ENCODE assay signal across 9 mouse cellular contexts in the genomic region with DNA sequence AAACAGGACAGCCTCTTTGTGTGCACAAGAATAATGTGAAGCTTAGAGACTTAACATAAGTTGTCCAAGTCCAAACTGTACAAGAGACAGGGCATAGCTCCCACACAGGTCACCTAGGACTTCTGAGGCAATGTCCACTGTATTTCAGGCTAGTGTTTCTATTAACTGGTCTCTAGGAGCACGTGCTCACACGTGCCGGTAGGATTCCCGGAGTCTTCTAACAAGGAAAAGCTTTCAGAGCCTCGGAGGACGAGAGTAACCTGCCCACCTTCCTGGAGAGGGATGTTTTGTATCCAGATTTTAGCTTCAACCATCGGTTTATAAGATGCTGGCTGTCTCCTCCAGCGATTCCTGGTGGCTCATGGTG.
DNase-seq lines count a peak whose midpoint lies in the region; ATAC-seq and TF ChIP-seq lines count a peak whose summit lies in the region.
"Had no signal": no experiment of that assay in that cellular context is flagged by ENCODE, and none has a peak within 500 bp of the region (broad histone marks: within the 10 kb centered on the region; RNA-seq: fewer than 3 reads in every experiment).

No protein-coding gene starts in this region.

- no peak for DNase-seq in kidney, adult 2 months
- DNase-seq in kidney, postnatal 10 days = no peak
- peak; percentile 34 for DNase-seq in R1 (ENCODE audit: low read depth, low spot score)
- DNase-seq in hindbrain, embryonic 10.5 days (ENCODE audit: low spot score) = no peak
- no peak for DNase-seq in midbrain, embryonic 11.5 days (ENCODE audit: low spot score, missing footprints)
- DNase-seq in layer of hippocampus, adult 9-11 months = no peak
- no peak for DNase-seq in urinary bladder, postnatal 25 days (ENCODE audit: low spot score)
- no peak for DNase-seq in adrenal gland, adult 2 months

- H3K4me2 ChIP-seq in midbrain, embryonic 11.5 days = peak overlapping the region; percentile 55

- no peak overlapping the region for H3K4me3 ChIP-seq in kidney, adult 2 months (ENCODE audit: insufficient read depth, low read depth, low read length)
- H3K4me3 ChIP-seq in hindbrain, embryonic 10.5 days = peak overlapping the region; percentile 44
- peak overlapping the region; percentile 20; the same call in 1 of the 2 replicates for H3K4me3 ChIP-seq in midbrain, embryonic 11.5 days (ENCODE audit: low read depth, low read length)

- peak overlapping the region; percentile 50 for H3K9ac ChIP-seq in midbrain, embryonic 11.5 days (ENCODE audit: low read length)

- no peaks in the 10 kb centered on the region for H3K36me3 ChIP-seq in kidney, adult 2 months (ENCODE audit: control insufficient read depth, insufficient read depth, low read length)
- H3K36me3 ChIP-seq in hindbrain, embryonic 10.5 days = no peaks in the 10 kb centered on the region
- no peaks in the 10 kb centered on the region for H3K36me3 ChIP-seq in midbrain, embryonic 11.5 days (ENCODE audit: control insufficient read depth, insufficient read depth, low read length)
- H3K36me3 ChIP-seq: G1E had no signal

- H3K9me3 ChIP-seq in hindbrain, embryonic 10.5 days = peaks cover 7% of the 10 kb centered on the region; the same call in 1 of the 2 replicates
- no peaks in the 10 kb centered on the region for H3K9me3 ChIP-seq in midbrain, embryonic 11.5 days (ENCODE audit: control insufficient read depth, low read length)

- H3K4me1 ChIP-seq in kidney, adult 2 months (ENCODE audit: control insufficient read depth, insufficient read depth, low read length) = peaks cover 3% of the 10 kb centered on the region; the same call in 1 of the 2 replicates
- H3K4me1 ChIP-seq in hindbrain, embryonic 10.5 days (replicated peaks) = peaks cover 26% of the 10 kb centered on the region
- H3K4me1 ChIP-seq in midbrain, embryonic 11.5 days (ENCODE audit: control insufficient read depth, insufficient read depth, low read length) = peaks cover 16% of the 10 kb centered on the region

- peak overlapping the region; percentile 48; the same call in 1 of the 2 replicates for H3K27ac ChIP-seq in kidney, adult 2 months (ENCODE audit: insufficient read depth, low read depth, low read length)
- peak overlapping the region; percentile 88 for H3K27ac ChIP-seq in hindbrain, embryonic 10.5 days
- H3K27ac ChIP-seq in midbrain, embryonic 11.5 days (ENCODE audit: low read depth, low read length) = peak overlapping the region; percentile 89

- 16% methylated on average over 8 of the region's 8 CpGs for WGBS in kidney, adult 2 months
- WGBS in hindbrain, embryonic 10.5 days = 24% methylated on average over 8 of the region's 8 CpGs
- 27% methylated on average over 8 of the region's 8 CpGs for WGBS in midbrain, embryonic 11.5 days

- no peak for TF ChIP-seq CTCF in kidney, adult 2 months (conservative IDR thresholded peaks at IDR 0.05; ENCODE audit: insufficient read depth, insufficient read length, low read depth, low read length)

- no peak for TF ChIP-seq POLR2A in kidney, adult 2 months (IDR thresholded peaks at IDR 0.05; ENCODE audit: low read depth, low read length)

- no peak for ATAC-seq in midbrain, embryonic 11.5 days (ENCODE audit: low FRiP score)

- no peaks in the 10 kb centered on the region for H3K27me3 ChIP-seq in kidney, adult 2 months (replicated peaks; ENCODE audit: control insufficient read depth, insufficient read depth, low read length)
- H3K27me3 ChIP-seq in hindbrain, embryonic 10.5 days (ENCODE audit: insufficient read depth, poor library complexity, severe bottlenecking) = no peaks in the 10 kb centered on the region
- H3K27me3 ChIP-seq in midbrain, embryonic 11.5 days (ENCODE audit: control insufficient read depth, insufficient read depth, low read length) = no peaks in the 10 kb centered on the region
